7 mouse cellular contexts compared by ENCODE assay signal in genomic region chr13:45442918-45443535, GRCm38 (mm10). TPM values are rescaled to one million over a fixed set of nuclear protein-coding genes. Genes with fewer than 3 reads are reported as not detected.
DNase-seq lines count a peak whose midpoint lies in the region; ATAC-seq and TF ChIP-seq lines count a peak whose summit lies in the region.

No protein-coding gene starts in this region.

- TF ChIP-seq CTCF in Patski (IDR thresholded peaks at IDR 0.05), result no peak
- no peak for TF ChIP-seq CTCF in heart, adult 2 months (IDR thresholded peaks at IDR 0.05)

- in situ Hi-C loops in Patski (cut with MboI; ENCODE audit: low pct_unique_long_range_greater_than_20kb), result loop anchor here (10.0 kb wide), 2 partner anchors 278 to 408 kb away; no protein-coding TSS in a partner anchor

- H3K9me3 ChIP-seq in limb, embryonic 11.5 days (ENCODE audit: control insufficient read depth, low read length), result no peaks in the 10 kb centered on the region

- no peaks in the 10 kb centered on the region for H3K79me2 ChIP-seq in heart, adult 2 months (replicated peaks; ENCODE audit: control insufficient read depth, insufficient read depth, low read length)

- TF ChIP-seq EP300 in heart, adult 2 months (IDR thresholded peaks at IDR 0.05; ENCODE audit: insufficient read depth, low read depth, low read length), result 0 out of 2 replicates have a peak, but pooled peaks have one; percentile 47

- no peak overlapping the region for H3K4me3 ChIP-seq in heart, adult 2 months
- no peak overlapping the region for H3K4me3 ChIP-seq in limb, embryonic 11.5 days (ENCODE audit: low read depth, low read length)

- CTCF ChIA-PET in Patski (lab: Charles Lee), result interaction anchor here (0.6 to 2.5 kb wide), 14 partner anchors 11 to 412 kb away, joined by 3 to 21 read pairs (median 4); partner anchors contain the start of gene Mylip

- TF ChIP-seq POLR2A in heart, adult 2 months (IDR thresholded peaks at IDR 0.05; ENCODE audit: insufficient read depth, low read depth, low read length), result no peak

- WGBS in heart, adult 2 months, result 31% methylated on average over 8 of the region's 8 CpGs
- WGBS in limb, embryonic 11.5 days, result 55% methylated on average over 8 of the region's 8 CpGs

- no peaks in the 10 kb centered on the region for H3K27me3 ChIP-seq in Patski
- H3K27me3 ChIP-seq in heart, adult 2 months (ENCODE audit: control insufficient read depth, insufficient read depth, low read length), result no peaks in the 10 kb centered on the region
- no peaks in the 10 kb centered on the region for H3K27me3 ChIP-seq in limb, embryonic 11.5 days (ENCODE audit: control insufficient read depth, insufficient read depth, low read length)

- no peaks in the 10 kb centered on the region for H3K36me3 ChIP-seq in heart, adult 2 months (ENCODE audit: control insufficient read depth, insufficient read depth, low read length)
- H3K36me3 ChIP-seq in limb, embryonic 11.5 days (ENCODE audit: control insufficient read depth, insufficient read depth, low read length), result no peaks in the 10 kb centered on the region

- H3K4me1 ChIP-seq in heart, adult 2 months (ENCODE audit: control insufficient read depth, insufficient read depth, low read length), result peaks cover 16% of the 10 kb centered on the region
- peaks cover 20% of the 10 kb centered on the region for H3K4me1 ChIP-seq in limb, embryonic 11.5 days (ENCODE audit: control insufficient read depth, insufficient read depth, low read length)

- intact Hi-C loops in heart, adult 2 months (cut with DNase I), result loop anchor here (2.0 to 10.0 kb wide), 4 partner anchors 52 to 412 kb away; no protein-coding TSS in a partner anchor

- peak overlapping the region; percentile 73 for H3K27ac ChIP-seq in heart, adult 2 months
- H3K27ac ChIP-seq in limb, embryonic 11.5 days (replicated peaks; ENCODE audit: low read depth, low read length), result peak overlapping the region; percentile 16; the same call in 1 of the 2 replicates

- POLR2A ChIA-PET in Patski (lab: Charles Lee), result interaction anchor here (0.8 kb wide), 1 partner anchor 278 kb away, joined by 3 read pairs; no protein-coding TSS in a partner anchor

- no peak overlapping the region for H3K4me2 ChIP-seq in limb, embryonic 11.5 days (ENCODE audit: low read depth, severe bottlenecking)

- no peak for DNase-seq in Patski (ENCODE audit: low read depth, low spot score)
- peak; percentile 43 to 54 for DNase-seq in heart, adult 2 months
- DNase-seq in limb, embryonic 11.5 days (ENCODE audit: low spot score), result no peak
- peak; percentile 29 for DNase-seq in spleen, adult 12 weeks (ENCODE audit: low spot score)
- no peak for DNase-seq in cerebellum, adult 18-20 months
- no peak for DNase-seq in frontal cortex, postnatal 36 days (ENCODE audit: low spot score in 2 of 2)
- DNase-seq in adrenal gland, adult 8-10 months, result no peak

- no peak overlapping the region for H3K9ac ChIP-seq in heart, adult 2 months (ENCODE audit: low read depth, low read length)
- H3K9ac ChIP-seq in limb, embryonic 11.5 days (ENCODE audit: low read length), result no peak overlapping the region

- peak; percentile 21 for ATAC-seq in Patski
- no peak for ATAC-seq in limb, embryonic 11.5 days (ENCODE audit: insufficient number of reproducible peaks, low FRiP score, low TSS enrichment, low read depth)

RNA-seq across cellular contexts. Expression of gene Mylip, which starts 53.5 kb away (rescaled TPM):
- polyA plus RNA-seq in Patski (2021), result 21.6 TPM
- 10 to 100 TPM; 16.8 to 27.1 TPM for total RNA-seq in heart, adult 2 months (2021)
- polyA plus RNA-seq in heart, adult 2 months (2012; rRNA removed), result 10.5 and 13.6 TPM in 2 replicates
- polyA plus RNA-seq in limb, embryonic 11.5 days (2014; fragmentation: Nextera tagmentation; extraction: Ambion mirVana), result 10.8 and 11.4 TPM in 2 replicates
- total RNA-seq in adrenal gland, adult 8-10 months (2022), result 10 to 100 TPM in 3 of 4 experiments, 1 to 10 TPM in 1; 8.3 to 13.3 (median 12.2) TPM

Comparison
In these comparisons a context has a peak if more than half of its experiments do, and no peak if none do; other contexts are left out.
1. DNase-seq: peak in heart, adult 2 months (2 of 2) and spleen, adult 12 weeks (single experiment); none in Patski (single experiment), limb, embryonic 11.5 days (single experiment), cerebellum, adult 18-20 months (0 of 2), frontal cortex, postnatal 36 days (0 of 2) and adrenal gland, adult 8-10 months (single experiment).